In genomic region chr10:75951424-75952050, GRCm38 (mm10) we compare ENCODE assay signal across 8 mouse cellular contexts. TPM values are rescaled to one million over a fixed set of nuclear protein-coding genes. Genes with fewer than 3 reads are reported as not detected.
DNase-seq lines count a peak whose midpoint lies in the region; ATAC-seq and TF ChIP-seq lines count a peak whose summit lies in the region.

No protein-coding gene starts in this region.

- H3K4me2 ChIP-seq in forebrain, embryonic 15.5 days (replicated peaks): peak overlapping the region; percentile 78
- peak overlapping the region; percentile 82 for H3K4me2 ChIP-seq in intestine, postnatal 0 days (replicated peaks; ENCODE audit: low read depth)
- H3K4me2 ChIP-seq in neural tube, embryonic 14.5 days (ENCODE audit: low read depth, low read length): peak overlapping the region; percentile 77

- TF ChIP-seq CTCF in intestine, postnatal 0 days (IDR thresholded peaks at IDR 0.05; ENCODE audit: low read depth): peak; percentile 78
- peak; percentile 27; the same call in 1 of the 2 replicates for TF ChIP-seq CTCF in lung, adult 2 months (IDR thresholded peaks at IDR 0.05; ENCODE audit: insufficient read depth, low read length)

- H3K4me1 ChIP-seq in forebrain, embryonic 15.5 days: peaks cover 11% of the 10 kb centered on the region
- no peaks in the 10 kb centered on the region for H3K4me1 ChIP-seq in intestine, postnatal 0 days (replicated peaks; ENCODE audit: control insufficient read depth, insufficient read depth, low read length)
- peaks cover 6% of the 10 kb centered on the region; the same call in 1 of the 2 replicates for H3K4me1 ChIP-seq in lung, adult 2 months (ENCODE audit: control insufficient read depth, insufficient read depth, low read length)
- 0 out of 2 replicates have a peak, but pooled peaks cover 9% of the 10 kb centered on the region for H3K4me1 ChIP-seq in neural tube, embryonic 14.5 days (ENCODE audit: control insufficient read depth, insufficient read depth, low read length)

- 3% methylated on average over 13 of the region's 13 CpGs for WGBS in forebrain, embryonic 15.5 days
- 3% methylated on average over 13 of the region's 13 CpGs for WGBS in intestine, postnatal 0 days
- 2% methylated on average over 13 of the region's 13 CpGs for WGBS in lung, adult 2 months
- 5% methylated on average over 13 of the region's 13 CpGs for WGBS in neural tube, embryonic 14.5 days

- no peaks in the 10 kb centered on the region for H3K36me3 ChIP-seq in forebrain, embryonic 15.5 days
- no peaks in the 10 kb centered on the region for H3K36me3 ChIP-seq in intestine, postnatal 0 days (ENCODE audit: control insufficient read depth, insufficient read depth)
- no peaks in the 10 kb centered on the region for H3K36me3 ChIP-seq in neural tube, embryonic 14.5 days (ENCODE audit: control insufficient read depth, insufficient read depth, low read length)

- TF ChIP-seq POLR2A in lung, adult 2 months (IDR thresholded peaks at IDR 0.05; ENCODE audit: borderline replicate concordance, extremely low read depth, low read depth, low read length): no peak

- no peaks in the 10 kb centered on the region for H3K9me3 ChIP-seq in forebrain, embryonic 15.5 days
- no peaks in the 10 kb centered on the region for H3K9me3 ChIP-seq in intestine, postnatal 0 days (ENCODE audit: control insufficient read depth)
- H3K9me3 ChIP-seq in neural tube, embryonic 14.5 days (ENCODE audit: control insufficient read depth, low read length): no peaks in the 10 kb centered on the region

- peaks cover 14% of the 10 kb centered on the region; the same call in 1 of the 2 replicates for H3K27me3 ChIP-seq in forebrain, embryonic 15.5 days
- peaks cover 10% of the 10 kb centered on the region; the same call in 1 of the 2 replicates for H3K27me3 ChIP-seq in intestine, postnatal 0 days (replicated peaks; ENCODE audit: control insufficient read depth, insufficient read depth, low read length)
- no peaks in the 10 kb centered on the region for H3K27me3 ChIP-seq in neural tube, embryonic 14.5 days (ENCODE audit: control insufficient read depth, insufficient read depth, low read length)

- H3K27ac ChIP-seq in forebrain, embryonic 15.5 days (replicated peaks): no peak overlapping the region
- no peak overlapping the region for H3K27ac ChIP-seq in intestine, postnatal 0 days (ENCODE audit: low read depth, low read length)
- H3K27ac ChIP-seq in neural tube, embryonic 14.5 days (ENCODE audit: low read depth, low read length): no peak overlapping the region

- peak overlapping the region; percentile 40 for H3K9ac ChIP-seq in forebrain, embryonic 15.5 days (replicated peaks)
- H3K9ac ChIP-seq in intestine, postnatal 0 days (ENCODE audit: low read depth, low read length): peak overlapping the region; percentile 45; the same call in 1 of the 2 replicates
- peak overlapping the region; percentile 53; the same call in 1 of the 2 replicates for H3K9ac ChIP-seq in neural tube, embryonic 14.5 days (replicated peaks; ENCODE audit: low read depth, low read length)

- peak; percentile 26; the same call in 1 of the 2 replicates for ATAC-seq in forebrain, embryonic 15.5 days (replicated peaks)
- ATAC-seq in intestine, postnatal 0 days: no peak
- peak; percentile 3; the same call in 1 of the 2 replicates for ATAC-seq in neural tube, embryonic 14.5 days (ENCODE audit: low read depth)

- H3K4me3 ChIP-seq in forebrain, embryonic 15.5 days: peak overlapping the region; percentile 39
- H3K4me3 ChIP-seq in intestine, postnatal 0 days (ENCODE audit: low read depth, low read length): peak overlapping the region; percentile 46
- peak overlapping the region; percentile 28 for H3K4me3 ChIP-seq in lung, adult 2 months (replicated peaks; ENCODE audit: extremely low read depth, low read depth, low read length)
- H3K4me3 ChIP-seq in neural tube, embryonic 14.5 days (ENCODE audit: low read depth, low read length): peak overlapping the region; percentile 28

- DNase-seq in right cerebral cortex, adult 2 months (ENCODE audit: low spot score in 2 of 2): peak; percentile 52 to 59
- DNase-seq in right cerebral cortex, adult 18-20 months: no peak
- DNase-seq in c-Kit-positive CD71-positive TER-119-positive erythroid progenitor cells, embryonic 14.5 days (ENCODE audit: low spot score): peak; percentile 66
- no peak for DNase-seq in lung, adult 2 months
- no peak for DNase-seq in right cerebral cortex, postnatal 4 days

RNA-seq across cellular contexts. Expression of gene Gm5134, which starts 2.8 kb away (rescaled TPM):
- 0.15 TPM in 1 of 2 replicates, not detected in the other for polyA plus RNA-seq in forebrain, embryonic 15.5 days (2015; fragmentation: Nextera tagmentation; extraction: Ambion mirVana)
- polyA plus RNA-seq in intestine, postnatal 0 days (2015; fragmentation: Nextera tagmentation; extraction: Ambion mirVana): not detected in 2 replicates
- 0.03 and 0.09 TPM in 2 replicates for polyA plus RNA-seq in lung, adult 2 months (2012; rRNA removed)
- 0.17 TPM in 1 of 2 replicates, not detected in the other for polyA plus RNA-seq in neural tube, embryonic 14.5 days (2014; fragmentation: Nextera tagmentation; extraction: Ambion mirVana)

RNA-seq across cellular contexts. Expression of gene Vpreb3, which starts 8.7 kb away (rescaled TPM):
- 0.42 and 0.48 TPM in 2 replicates for polyA plus RNA-seq in forebrain, embryonic 15.5 days (2015; fragmentation: Nextera tagmentation; extraction: Ambion mirVana)
- polyA plus RNA-seq in intestine, postnatal 0 days (2015; fragmentation: Nextera tagmentation; extraction: Ambion mirVana): 0.43 TPM in 1 of 2 replicates, not detected in the other
- polyA plus RNA-seq in lung, adult 2 months (2012; rRNA removed): 57.1 and 72.3 TPM in 2 replicates
- polyA plus RNA-seq in neural tube, embryonic 14.5 days (2014; fragmentation: Nextera tagmentation; extraction: Ambion mirVana): 1.2 and 1.3 TPM in 2 replicates

RNA-seq across cellular contexts. Expression of gene Gm867, which starts 11.1 kb away (rescaled TPM):
- polyA plus RNA-seq in forebrain, embryonic 15.5 days (2015; fragmentation: Nextera tagmentation; extraction: Ambion mirVana): 0.28 TPM in 1 of 2 replicates, not detected in the other
- not detected in 2 replicates for polyA plus RNA-seq in intestine, postnatal 0 days (2015; fragmentation: Nextera tagmentation; extraction: Ambion mirVana)
- 12.6 and 15.8 TPM in 2 replicates for polyA plus RNA-seq in lung, adult 2 months (2012; rRNA removed)
- 2.4 and 3.0 TPM in 2 replicates for polyA plus RNA-seq in neural tube, embryonic 14.5 days (2014; fragmentation: Nextera tagmentation; extraction: Ambion mirVana)

RNA-seq across cellular contexts. Expression of gene Mmp11, which starts 15.2 kb away (rescaled TPM):
- polyA plus RNA-seq in forebrain, embryonic 15.5 days (2015; fragmentation: Nextera tagmentation; extraction: Ambion mirVana): 19.8 and 20.3 TPM in 2 replicates
- polyA plus RNA-seq in intestine, postnatal 0 days (2015; fragmentation: Nextera tagmentation; extraction: Ambion mirVana): 8.7 and 9.2 TPM in 2 replicates
- 83.9 and 89.2 TPM in 2 replicates for polyA plus RNA-seq in lung, adult 2 months (2012; rRNA removed)
- 15.3 and 31.0 TPM in 2 replicates for polyA plus RNA-seq in neural tube, embryonic 14.5 days (2014; fragmentation: Nextera tagmentation; extraction: Ambion mirVana)

RNA-seq across cellular contexts. Expression of gene Chchd10, which starts 18.6 kb away (rescaled TPM):
- polyA plus RNA-seq in forebrain, embryonic 15.5 days (2015; fragmentation: Nextera tagmentation; extraction: Ambion mirVana): 24.8 and 24.9 TPM in 2 replicates
- 308 and 334 TPM in 2 replicates for polyA plus RNA-seq in intestine, postnatal 0 days (2015; fragmentation: Nextera tagmentation; extraction: Ambion mirVana)
- polyA plus RNA-seq in lung, adult 2 months (2012; rRNA removed): 415 and 628 TPM in 2 replicates
- 108 and 158 TPM in 2 replicates for polyA plus RNA-seq in neural tube, embryonic 14.5 days (2014; fragmentation: Nextera tagmentation; extraction: Ambion mirVana)

Comparison
In these comparisons a context has a peak if more than half of its experiments do, and no peak if none do; other contexts are left out.
1. DNase-seq: peak in right cerebral cortex, adult 2 months (2 of 2) and c-Kit-positive CD71-positive TER-119-positive erythroid progenitor cells, embryonic 14.5 days (single experiment); none in right cerebral cortex, adult 18-20 months (single experiment), lung, adult 2 months (single experiment) and right cerebral cortex, postnatal 4 days (single experiment).
2. RNA of gene Vpreb3, which starts 8.7 kb away (polyA plus RNA-seq): 57.1 to 72.3 TPM in lung, adult 2 months; 1.2 to 1.3 TPM in neural tube, embryonic 14.5 days, 0.42 to 0.48 TPM in forebrain, embryonic 15.5 days and 0.43 TPM in intestine, postnatal 0 days; every median in the first group is over 10 times any median in the second.
3. Peak in every context shown above with its lines, with median percentiles within 50 percentile points of each other: H3K4me2 ChIP-seq, H3K4me3 ChIP-seq and H3K9ac ChIP-seq.